12 mouse cellular contexts compared by ENCODE assay signal in genomic region chr8:84995680-84996079, GRCm38 (mm10). TPM values are rescaled to one million over a fixed set of nuclear protein-coding genes. Genes with fewer than 3 reads are reported as not detected.
A peak's percentile ranks its signal among the peaks of the same experiment; 100 is the strongest.
DNase-seq lines count a peak whose midpoint lies in the region; ATAC-seq lines count a peak whose summit lies in the region.
"Had no signal": no experiment of that assay in that cellular context is flagged by ENCODE, and none has a peak within 500 bp of the region (broad histone marks: within the 10 kb centered on the region; RNA-seq: fewer than 3 reads in every experiment).

No protein-coding gene starts in this region.

- H3K9me3 ChIP-seq in limb, embryonic 12.5 days, result no peaks in the 10 kb centered on the region

- no peak overlapping the region for H3K27ac ChIP-seq in limb, embryonic 12.5 days

- intact Hi-C loops in gastrocnemius, postnatal 36 days (cut with DNase I), result loop anchor here (5.0 kb wide), 1 partner anchor 68 kb away; no protein-coding TSS in a partner anchor

- 0 out of 2 replicates have a peak overlapping the region, but pooled peaks have one; percentile 11 for H3K4me2 ChIP-seq in limb, embryonic 12.5 days

- ATAC-seq in limb, embryonic 12.5 days (ENCODE audit: insufficient number of reproducible peaks, insufficient read depth, low FRiP score, low TSS enrichment, low read depth), result no peak

- DNase-seq in gastrocnemius, postnatal 10 days, result peak; percentile 56
- DNase-seq in gastrocnemius, postnatal 36 days, result no peak
- DNase-seq in thymus, postnatal 4 days, result peak; percentile 50
- DNase-seq in thymus, postnatal 10 days (ENCODE audit: low spot score in 2 of 2), result no peak
- no peak for DNase-seq in retina, postnatal 1 day
- DNase-seq in kidney, postnatal 10 days, result no peak
- no peak for DNase-seq in cerebellum, postnatal 10 days
- DNase-seq: cerebellum, adult 8-10 months; kidney, postnatal 36 days had no signal

- H3K9ac ChIP-seq in limb, embryonic 12.5 days (replicated peaks), result no peak overlapping the region; the same call in 1 of the 2 replicates

- peaks cover 14% of the 10 kb centered on the region for H3K4me1 ChIP-seq in limb, embryonic 12.5 days (replicated peaks)

- H3K27me3 ChIP-seq in limb, embryonic 12.5 days, result peaks cover 41% of the 10 kb centered on the region

- peaks cover 4% of the 10 kb centered on the region; the same call in 1 of the 2 replicates for H3K36me3 ChIP-seq in limb, embryonic 12.5 days

- 21% methylated on average over 25 of the region's 25 CpGs for WGBS in limb, embryonic 12.5 days

- H3K4me3 ChIP-seq in limb, embryonic 12.5 days (replicated peaks), result peak overlapping the region; percentile 11; the same call in 1 of the 2 replicates

RNA-seq across cellular contexts. Expression of gene Hook2, which starts 5.3 kb away (rescaled TPM):
- 1 to 10 TPM; 2.3 to 2.7 TPM for total RNA-seq in gastrocnemius, postnatal 10 days (2021)
- total RNA-seq in gastrocnemius, postnatal 36 days (2021), result 1 to 10 TPM; 1.4 to 1.5 TPM
- 19.3 and 19.7 TPM in 2 replicates for polyA plus RNA-seq in limb, embryonic 12.5 days (2016; fragmentation: Nextera tagmentation; extraction: Ambion mirVana)

RNA-seq across cellular contexts. Expression of gene Junb, which starts 17.2 kb away (rescaled TPM):
- total RNA-seq in gastrocnemius, postnatal 10 days (2021), result 1 to 10 TPM; 5.8 to 8.9 TPM
- 10 to 100 TPM in 1 of 2 experiments, 1 to 10 TPM in 1; 4.3 to 12.8 TPM for total RNA-seq in gastrocnemius, postnatal 36 days (2021)
- 7.6 and 10.5 TPM in 2 replicates for polyA plus RNA-seq in limb, embryonic 12.5 days (2016; fragmentation: Nextera tagmentation; extraction: Ambion mirVana)

RNA-seq across cellular contexts. Expression of gene Best2, which starts 18.7 kb away (rescaled TPM):
- total RNA-seq in gastrocnemius, postnatal 10 days (2021), result not detected
- total RNA-seq in gastrocnemius, postnatal 36 days (2021), result not detected
- polyA plus RNA-seq in limb, embryonic 12.5 days (2016; fragmentation: Nextera tagmentation; extraction: Ambion mirVana), result not detected in 2 replicates
- total RNA-seq: heart, postnatal 25 days; left cerebral cortex, postnatal 25 days had no signal

RNA-seq across cellular contexts. Expression of gene Rnaseh2a, which starts 26.1 kb away (rescaled TPM):
- 10 to 100 TPM; 26.7 to 36.8 TPM for total RNA-seq in gastrocnemius, postnatal 10 days (2021)
- 10 to 100 TPM; 23.3 to 23.8 TPM for total RNA-seq in gastrocnemius, postnatal 36 days (2021)
- 105 and 122 TPM in 2 replicates for polyA plus RNA-seq in limb, embryonic 12.5 days (2016; fragmentation: Nextera tagmentation; extraction: Ambion mirVana)

RNA-seq across cellular contexts. Expression of gene Prdx2, which starts 26.3 kb away (rescaled TPM):
- 100 to 1,000 TPM; 260 to 267 TPM for total RNA-seq in gastrocnemius, postnatal 10 days (2021)
- total RNA-seq in gastrocnemius, postnatal 36 days (2021), result 100 to 1,000 TPM; 180 to 196 TPM
- polyA plus RNA-seq in limb, embryonic 12.5 days (2016; fragmentation: Nextera tagmentation; extraction: Ambion mirVana), result 1,079 and 1,120 TPM in 2 replicates

Comparison
In these comparisons a context has a peak if more than half of its experiments do, and no peak if none do; other contexts are left out.
1. DNase-seq: peak in gastrocnemius, postnatal 10 days (single experiment) and thymus, postnatal 4 days (single experiment); none in gastrocnemius, postnatal 36 days (0 of 2), thymus, postnatal 10 days (0 of 2), retina, postnatal 1 day (single experiment), kidney, postnatal 10 days (single experiment) and cerebellum, postnatal 10 days (0 of 2).